Mouse (Mus musculus) adrenal gland, adult (tissue): ENCODE results near the gene Asic2.
"Not testable (repeated sequence)": the region's sequence is repeated elsewhere in the genome, so short reads cannot be mapped to it uniquely, and the experiment has no call there.

Experiments
- DNase-seq, 2 experiments: peaks; one replicate each; pipeline ENCODE4 v3.0.0; 2022 to 2023; ENCODE audit warnings: low spot score in 1 of 2; ENCODE audit not compliant: inconsistent age in 2 of 2

Gene Asic2

DNA sequence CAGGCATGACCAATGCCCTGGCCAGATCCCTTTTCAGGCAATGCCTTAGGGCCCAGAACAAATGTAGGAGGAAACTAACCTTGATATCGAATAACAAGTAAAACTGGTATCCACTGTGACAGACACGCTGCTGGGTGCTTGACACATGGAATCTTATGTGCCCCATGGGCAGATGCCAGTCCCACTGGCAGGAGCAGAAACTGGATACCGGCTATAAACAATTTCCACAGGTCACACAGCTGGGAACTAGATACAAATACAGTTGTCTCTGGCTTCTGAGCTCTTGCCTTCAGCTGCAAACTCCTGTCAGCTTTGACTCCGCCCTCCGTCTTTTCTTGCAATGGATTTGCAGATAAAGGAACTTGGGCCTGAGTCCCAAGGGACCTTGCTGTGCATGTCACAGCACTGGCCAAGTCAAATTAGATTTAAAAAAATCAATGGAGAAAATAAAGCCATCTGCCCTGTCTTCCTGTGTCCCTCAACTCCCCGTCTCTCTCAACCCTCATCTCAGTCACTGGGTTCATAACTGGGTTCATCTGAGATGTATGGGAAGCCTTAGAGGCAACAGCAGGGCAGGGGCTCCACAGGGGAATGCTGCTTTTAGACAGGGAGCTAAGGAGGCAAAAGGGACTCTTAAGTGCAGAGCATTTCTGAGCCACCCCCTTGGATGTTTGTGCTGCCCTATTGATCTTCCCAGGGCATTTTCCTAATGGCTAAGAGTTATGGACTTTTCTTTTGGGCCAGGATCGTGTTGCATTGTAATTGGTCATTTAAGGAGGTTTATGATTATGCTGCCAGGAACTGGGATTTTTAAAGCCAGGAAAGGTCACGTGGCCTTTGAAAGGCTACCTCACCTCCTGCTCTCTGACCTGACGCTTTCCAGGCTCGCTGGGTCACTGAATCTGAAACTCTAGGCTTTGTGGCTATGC, 598.5 kb downstream of the Asic2 start:
- DNase-seq: no peak

DNA sequence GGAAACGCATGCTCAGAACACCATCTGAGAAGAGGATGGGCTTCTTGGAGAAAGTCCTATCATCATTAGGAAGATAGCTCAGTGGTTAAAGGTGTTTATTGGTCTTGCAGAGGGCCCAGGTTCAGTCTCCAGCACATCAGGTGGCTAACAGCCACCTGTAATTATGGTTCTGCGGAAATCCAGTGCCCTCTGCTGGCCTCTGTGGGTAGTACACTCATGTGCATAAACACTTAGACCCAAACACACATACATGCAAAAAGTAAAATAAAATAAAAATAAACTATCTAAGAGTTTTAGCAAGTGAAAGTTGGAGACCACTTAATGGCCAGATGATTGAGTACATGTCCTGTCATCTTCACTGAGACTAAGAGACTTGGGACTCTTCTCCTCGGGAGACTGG, 603.8 kb downstream of the Asic2 start:
- DNase-seq: no peak

DNA sequence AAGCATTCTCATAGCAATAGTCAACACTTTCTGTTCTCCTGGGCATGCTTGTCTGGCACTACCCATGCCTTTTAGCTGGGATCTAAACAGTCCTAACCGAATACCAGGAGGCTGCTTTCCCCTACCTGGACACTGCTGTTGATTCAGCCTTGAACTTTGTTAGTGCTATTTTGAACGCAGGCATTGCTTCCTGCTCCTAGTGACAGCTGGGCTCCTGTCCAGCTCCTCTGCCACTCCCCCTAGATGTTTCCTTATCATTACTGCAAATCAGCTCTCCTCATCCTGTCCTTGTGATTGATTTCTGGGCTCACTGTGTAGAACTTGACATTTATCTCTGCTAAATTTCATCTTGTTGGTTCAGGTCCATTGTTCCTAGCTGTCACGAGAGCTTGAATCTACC, 605.8 kb downstream of the Asic2 start:
- DNase-seq: peak; percentile 63 to 84

DNA sequence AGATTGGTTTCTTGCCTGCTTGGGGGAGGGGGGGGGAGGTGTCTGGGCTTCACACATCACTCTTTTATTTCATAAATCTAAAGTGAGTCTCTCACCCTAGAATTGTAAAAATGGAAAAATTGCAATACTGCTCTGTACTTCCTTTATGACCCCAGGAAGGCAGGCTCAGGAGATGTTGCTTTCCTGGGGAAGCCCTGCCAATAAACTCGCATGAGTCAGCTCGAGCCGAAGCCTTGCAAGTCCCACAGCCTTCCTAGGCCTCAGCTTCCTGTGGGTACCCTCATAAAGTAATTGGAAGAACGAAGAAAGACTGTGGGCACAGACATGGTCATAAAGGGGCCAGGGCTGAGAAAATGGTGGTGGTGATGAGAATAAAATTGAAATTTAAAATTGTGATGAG, 607.2 kb downstream of the Asic2 start:
- DNase-seq: peak in 1 of 2 experiments; percentile 44

DNA sequence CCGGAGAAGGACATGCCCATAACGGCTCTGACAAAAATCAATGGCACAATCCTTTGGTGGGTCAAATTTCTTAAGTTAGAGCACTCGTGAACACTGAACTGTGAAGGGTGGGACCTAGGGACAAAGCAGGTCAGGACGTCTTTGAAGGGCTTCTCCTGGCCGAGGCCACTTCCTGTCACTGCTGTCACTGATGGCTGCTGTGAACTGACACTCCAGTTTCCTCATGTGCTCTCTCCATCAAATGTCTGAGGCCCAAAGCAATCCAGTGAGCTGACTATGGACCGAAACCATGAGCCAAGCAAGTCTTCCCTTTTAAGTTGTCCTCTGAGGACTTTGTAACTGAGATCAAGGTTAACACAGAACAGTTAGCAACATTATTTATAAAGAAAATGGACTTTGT, 617.8 kb downstream of the Asic2 start:
- DNase-seq: not testable (repeated sequence)

DNA sequence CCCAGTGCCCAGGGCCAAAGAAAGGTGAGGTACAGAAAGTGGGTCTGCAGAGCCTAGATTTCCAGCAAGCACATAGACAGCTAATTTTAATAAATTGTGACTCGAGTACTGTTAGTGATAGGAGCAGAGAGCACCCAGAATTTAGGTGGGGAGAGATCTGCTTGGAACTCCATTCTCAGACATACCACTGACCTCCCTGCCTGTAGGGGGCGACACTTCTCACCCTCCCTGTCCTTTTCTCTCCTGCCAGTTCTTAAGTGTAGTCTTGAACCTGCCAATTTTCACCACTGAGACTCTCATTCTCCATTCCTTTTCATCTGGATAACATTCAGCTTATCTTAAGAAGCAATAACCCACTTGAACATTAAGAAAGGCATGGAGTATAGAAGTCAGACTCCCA, 636.3 kb downstream of the Asic2 start:
- no peak for DNase-seq

DNA sequence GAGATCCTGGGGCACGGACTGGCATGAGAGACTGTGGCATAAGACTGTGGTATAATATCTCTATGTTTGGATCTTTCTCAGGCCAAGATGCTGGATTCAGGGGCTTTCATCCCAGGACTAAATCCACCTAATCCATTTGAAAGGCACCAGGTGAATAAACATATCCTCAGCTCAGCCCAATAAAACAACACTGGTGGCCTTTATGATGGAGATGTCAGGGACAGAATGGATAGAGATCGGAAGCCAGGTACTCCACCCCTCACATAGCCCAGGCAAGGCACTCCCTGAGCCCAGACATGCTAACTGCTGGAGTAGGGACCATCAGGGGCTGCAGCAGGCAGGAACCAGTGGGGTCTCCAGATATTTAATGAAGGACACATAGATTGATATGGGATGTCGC, 637.3 kb downstream of the Asic2 start:
- no peak for DNase-seq

DNA sequence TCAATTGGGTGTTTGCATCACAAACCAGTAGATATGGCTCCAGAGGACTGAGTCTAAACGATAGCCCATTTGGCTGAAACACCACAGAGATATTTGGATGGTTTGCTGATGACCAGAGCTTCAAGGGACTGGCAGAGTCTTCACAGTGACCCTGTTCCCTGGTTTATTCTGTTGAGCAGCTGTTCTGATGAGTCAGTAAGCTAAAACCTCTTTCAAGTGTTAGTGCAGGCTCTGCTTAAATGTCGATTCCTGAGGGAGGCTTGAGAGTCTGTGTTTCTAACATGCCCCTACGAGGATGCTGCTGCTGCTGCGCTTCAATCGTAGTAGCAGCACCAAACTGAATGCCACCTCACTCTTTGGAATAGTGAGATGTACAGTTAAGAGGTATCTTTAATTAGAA, 640.2 kb downstream of the Asic2 start:
- DNase-seq: no peak

DNA sequence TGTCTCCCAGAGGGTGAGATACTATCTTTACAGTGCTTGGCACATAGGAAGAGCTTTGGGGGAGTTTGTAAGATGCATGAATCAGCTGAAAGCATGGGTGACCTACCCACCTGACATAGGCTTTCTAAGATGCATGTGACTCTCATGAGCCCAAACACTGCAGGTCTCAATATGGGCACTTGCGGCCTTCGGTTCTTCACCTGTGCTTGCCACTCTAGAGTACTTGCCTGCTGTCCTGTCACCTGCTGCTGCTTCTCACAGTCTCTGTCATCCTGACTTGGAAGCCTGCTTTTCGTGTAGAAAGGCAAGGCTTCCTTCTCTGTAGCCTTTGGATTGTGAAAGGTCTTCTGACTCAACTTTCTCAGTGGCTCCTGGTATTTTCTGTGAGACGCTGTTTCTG, 645.1 kb downstream of the Asic2 start:
- no peak for DNase-seq

DNA sequence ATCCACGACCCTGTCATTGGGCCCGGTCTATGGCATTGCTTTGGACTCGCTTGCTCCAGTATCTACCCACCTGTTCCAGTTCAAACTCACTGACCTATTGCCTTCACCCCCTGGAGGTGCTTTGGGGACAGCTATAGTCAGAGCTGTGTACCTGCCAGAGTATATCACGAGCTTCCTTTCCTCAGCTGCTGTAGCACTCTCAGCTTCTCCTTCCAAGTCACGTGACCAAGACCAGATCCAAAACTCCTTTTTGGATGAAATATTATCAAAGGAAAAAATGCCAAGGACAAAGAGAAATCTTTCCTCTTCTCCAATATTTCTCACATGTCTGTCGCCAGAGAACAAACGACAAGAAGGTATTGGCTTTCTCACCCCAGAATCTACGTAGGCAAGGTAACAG, 645.8 kb downstream of the Asic2 start:
- peak; percentile 5 to 68 for DNase-seq

DNA sequence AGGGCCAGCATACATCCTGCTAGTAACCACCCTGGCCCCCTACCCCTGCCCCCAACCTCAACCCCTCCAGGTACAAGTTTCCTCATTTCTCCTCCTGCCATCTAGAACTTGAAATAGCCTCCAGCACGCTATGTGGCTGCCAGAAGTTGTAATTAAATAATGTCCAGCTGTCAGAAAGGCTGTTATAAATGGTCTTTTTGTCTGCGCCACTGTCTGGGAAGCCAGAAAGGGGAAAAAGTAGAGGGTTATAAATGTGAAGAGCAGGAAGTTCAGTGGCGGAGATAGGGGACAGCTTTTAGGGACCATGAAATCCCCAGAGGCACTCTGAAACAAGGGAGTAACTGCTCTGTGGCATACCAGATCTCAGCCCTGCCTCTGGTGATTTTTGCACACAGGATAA, 678.2 kb downstream of the Asic2 start:
- DNase-seq: peak; percentile 3 to 21

DNA sequence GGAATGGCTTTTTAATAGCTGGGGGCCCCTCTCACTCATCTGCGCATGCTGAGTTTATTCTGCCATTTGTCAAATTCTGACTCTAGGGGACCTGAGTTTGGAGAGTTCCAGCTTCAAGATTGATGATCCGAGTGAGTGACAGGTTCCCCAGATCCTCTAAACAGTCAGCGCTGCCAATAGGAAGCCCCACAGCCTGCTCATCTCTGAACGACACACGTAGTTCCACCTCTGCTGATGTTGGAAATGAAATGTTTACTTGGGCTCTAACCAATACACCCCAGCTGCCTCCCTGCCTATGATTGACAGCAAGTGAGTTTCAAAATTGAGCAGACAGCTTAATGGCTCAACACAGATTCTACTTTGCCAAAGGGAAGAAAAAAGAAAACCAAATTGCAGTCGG, 685.1 kb downstream of the Asic2 start:
- no peak for DNase-seq

DNA sequence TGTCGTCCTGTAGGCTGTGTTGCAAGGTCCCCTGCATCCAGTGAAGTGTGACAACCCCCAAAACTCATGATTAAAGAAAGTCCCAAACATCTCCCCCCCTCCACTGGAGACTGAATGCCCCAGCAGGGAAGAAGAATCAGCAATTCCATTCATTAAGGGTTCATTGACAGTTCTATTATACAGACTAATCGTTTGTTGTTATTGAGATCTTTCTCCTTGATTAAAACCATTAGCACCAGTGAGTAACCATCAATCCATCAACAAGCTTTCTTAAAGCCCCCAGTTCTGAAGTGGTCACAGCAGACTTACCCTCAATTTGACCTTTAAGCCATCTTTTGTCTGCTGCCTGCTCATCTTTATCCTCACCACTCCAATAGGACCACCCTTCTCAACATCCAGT, 688.2 kb downstream of the Asic2 start:
- no peak for DNase-seq

DNA sequence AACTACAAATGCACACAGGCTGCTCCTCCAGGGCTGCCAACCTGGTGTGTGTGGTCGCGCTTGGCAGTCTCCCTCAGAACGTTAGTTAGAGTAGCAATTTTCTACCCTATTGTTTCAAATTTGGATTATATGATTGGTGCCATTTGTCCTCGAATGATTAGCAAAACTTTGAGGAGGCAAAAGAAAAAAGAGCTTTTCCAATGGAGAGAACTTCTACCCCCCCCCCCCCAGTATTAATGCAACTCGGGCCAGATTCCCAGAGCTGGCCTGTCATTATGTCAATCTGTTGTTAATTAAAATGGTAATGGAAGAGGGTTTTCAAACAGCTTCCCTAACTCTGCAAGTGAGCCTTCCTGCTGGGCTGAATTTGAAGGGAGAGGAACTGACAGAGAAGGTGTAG, 690.9 kb downstream of the Asic2 start:
- no peak for DNase-seq

DNA sequence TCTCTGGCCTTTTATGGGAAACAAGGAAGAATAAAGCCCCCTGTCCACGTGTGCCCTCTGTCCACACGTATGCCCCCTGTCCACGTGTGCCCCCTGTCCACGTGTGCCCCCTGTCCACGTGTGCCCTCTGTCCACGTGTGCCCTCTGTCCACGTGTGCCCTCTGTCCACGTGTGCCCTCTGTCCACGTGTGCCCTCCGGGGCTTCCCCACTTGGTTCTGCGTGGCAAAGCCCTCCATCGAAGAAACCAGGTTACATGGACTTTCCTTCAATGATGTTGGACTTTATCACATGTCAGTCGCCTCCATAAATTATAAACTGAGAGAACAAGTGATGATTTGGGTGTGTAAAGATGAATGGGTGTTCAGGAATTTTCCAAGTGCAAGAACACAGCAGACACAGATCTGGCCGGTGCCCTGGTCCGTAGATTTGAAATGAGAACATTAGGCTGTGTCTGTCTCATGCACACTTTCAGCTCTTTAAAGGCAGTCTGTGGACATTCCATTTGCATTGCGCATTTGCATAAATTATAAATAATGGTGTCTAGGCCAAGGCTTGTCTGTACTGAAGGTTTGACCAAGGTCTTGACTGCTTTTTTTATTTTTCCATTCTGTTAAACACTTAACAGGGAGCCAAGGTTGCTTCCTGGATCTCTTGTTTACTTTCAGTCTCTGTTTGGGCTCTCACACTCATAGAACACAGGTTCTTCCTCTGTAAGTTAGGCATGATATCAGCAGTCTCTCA, 695.4 kb downstream of the Asic2 start:
- peak in 1 of 2 experiments; percentile 33 for DNase-seq

DNA sequence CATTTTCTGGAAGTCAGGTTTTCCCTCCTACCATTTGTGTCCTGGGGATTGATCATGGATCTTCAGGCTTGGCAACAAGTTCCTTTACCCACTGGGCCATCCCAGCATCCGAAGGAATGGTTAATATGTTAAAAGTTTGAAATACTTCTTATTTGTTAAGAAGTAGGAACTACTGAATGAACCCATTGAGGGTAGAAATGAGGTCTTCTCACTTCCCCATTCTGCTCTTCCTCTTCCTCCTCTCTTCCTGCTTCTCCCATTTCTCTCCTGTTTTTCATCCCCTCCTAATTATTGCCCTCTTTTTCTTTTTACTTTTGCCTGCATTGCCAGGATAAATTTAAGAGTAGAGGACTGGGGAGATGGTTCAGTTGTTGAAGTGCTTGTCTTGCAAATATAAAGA, 696.8 kb downstream of the Asic2 start:
- DNase-seq: no peak

DNA sequence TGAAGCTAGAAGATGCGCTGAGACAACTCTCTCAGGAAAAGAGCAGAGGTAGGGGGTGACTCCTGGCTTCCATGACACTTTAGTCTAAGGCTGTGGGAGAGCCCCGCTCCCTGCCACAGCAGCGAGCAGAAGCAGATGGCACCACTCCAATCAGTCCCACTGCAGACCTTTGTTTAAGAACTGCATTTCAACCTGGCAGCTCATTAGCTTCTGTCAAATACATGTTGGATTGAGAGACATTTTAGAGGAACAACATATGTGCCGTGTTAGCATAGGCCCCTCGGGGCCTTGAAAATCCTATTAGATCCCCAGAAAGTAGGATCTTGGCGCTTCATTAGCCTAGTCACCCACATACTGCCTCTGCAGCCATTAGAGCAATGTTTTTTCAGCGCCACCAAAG, 697.7 kb downstream of the Asic2 start:
- DNase-seq: no peak

DNA sequence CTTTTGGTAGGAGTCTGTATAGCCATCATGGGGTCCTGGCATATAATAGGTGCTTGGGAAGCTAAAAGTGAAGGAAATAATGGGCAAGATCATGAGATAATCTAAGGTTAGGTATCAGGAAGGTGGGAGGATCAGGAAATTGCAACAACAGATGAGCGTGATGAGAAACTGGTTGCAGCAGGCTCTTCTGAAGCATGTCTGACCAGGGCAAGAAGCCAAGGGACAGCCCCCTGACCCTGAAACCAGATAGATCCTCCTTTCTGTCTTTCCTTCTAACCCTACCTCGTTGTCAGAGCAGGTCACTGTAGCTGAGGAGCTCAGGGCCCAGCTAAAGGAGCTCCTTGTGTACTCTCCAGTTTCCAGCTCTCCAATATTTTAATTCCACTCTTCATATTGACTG, 704.5 kb downstream of the Asic2 start:
- no peak for DNase-seq

DNA sequence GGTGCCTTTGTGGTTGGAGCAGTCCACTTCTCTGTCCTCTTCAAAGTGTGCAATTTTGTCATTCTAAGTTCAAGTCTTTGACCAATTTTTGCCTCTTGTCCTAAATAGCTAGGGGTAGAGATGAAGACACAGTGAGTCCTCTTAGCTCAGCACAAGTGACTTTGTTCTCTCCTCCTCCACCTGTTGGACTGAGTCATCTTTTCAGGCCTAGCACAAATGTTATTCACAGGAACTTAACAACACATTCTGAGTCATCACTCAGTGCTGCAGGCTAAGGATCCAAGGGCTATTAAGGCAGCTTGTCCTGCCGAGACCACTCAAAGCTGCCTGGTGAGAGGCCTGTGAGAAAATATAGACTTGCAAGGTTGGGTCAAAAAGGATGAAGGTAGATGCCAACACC, 705.1 kb downstream of the Asic2 start:
- DNase-seq: peak in 1 of 2 experiments; percentile 26

DNA sequence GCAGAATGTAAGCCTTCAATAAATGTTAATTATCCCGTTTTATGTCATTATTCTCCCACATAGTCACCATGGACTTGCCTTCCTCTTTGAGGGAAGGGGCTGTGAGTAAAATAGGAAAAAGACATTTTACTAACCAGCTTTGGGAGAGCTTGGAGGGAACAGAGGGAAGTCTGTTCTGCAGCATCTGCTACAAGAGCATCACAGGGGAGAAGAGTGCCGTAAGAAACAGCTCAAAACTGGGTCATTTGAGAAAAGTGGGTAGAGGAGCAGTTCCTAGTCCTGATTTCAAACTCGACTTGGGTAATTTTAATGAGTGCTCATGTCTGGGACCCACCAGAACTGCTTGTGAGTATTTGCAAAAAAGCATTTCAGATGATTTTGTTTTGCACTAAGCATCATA, 707.0 kb downstream of the Asic2 start:
- no peak for DNase-seq

DNA sequence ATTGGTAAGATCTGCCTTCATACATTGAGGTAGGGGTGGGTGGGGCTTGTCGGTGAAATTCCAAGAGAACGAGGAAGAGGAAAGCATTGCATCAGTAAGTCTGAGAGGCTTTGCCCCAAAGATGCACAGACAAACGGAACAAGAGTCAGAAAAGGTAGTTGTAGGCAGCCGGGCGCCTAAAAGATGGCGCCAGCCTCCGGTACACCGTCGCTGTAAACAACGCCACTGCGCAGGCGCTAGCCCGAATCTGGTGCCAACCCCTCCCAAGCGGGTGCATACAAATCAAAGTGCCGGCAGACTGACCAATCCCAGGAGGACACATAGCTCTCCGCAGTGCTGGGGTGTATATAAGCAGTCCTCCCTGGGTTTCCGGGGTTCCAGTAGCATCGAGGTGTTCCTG, 727.1 kb downstream of the Asic2 start:
- DNase-seq: not testable (repeated sequence)

DNA sequence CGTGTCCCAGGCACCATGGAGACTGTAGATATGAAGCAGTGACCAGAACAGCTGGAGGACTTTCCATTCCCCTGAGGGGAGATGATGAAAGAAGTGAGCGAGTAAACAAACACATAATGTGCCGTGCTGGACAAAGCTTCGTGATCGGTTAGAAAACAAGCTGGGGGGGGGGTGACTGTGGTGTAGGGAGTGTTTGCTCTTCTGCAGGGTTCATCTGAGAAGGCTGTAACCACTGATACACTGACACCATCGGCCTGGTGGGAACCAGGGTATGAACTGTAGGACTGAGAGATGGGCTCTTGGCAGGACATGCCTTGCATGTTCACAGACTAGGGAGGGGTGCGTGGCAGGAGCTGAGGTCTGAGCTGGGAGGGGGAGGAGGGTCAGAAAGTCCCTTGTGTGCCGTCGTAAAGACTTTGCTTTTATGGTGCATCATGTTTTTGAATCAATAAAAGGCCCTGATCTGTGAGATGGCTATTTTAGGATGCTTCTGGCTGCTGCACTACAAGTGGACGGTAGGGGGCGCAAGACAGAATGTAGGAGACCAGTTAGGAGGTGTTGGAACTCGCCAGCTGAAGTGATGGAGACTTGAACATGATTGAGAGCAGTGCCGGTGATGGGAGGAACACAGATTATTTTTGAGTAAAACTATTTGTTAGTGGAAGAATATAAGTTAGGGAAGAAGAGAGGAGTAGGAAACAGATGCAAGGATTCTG, 728.1 kb downstream of the Asic2 start:
- DNase-seq: peak; percentile 19 to 73
